Mouse (Mus musculus) midbrain, embryonic 15.5 days (tissue): ENCODE results near the gene Dhrs1. TPM values are rescaled to one million over a fixed set of nuclear protein-coding genes. Genes with fewer than 3 reads are reported as not detected.

Experiments
- ATAC-seq: fragments of 200-750 bp; cut with Nextera tagmentation; replicated peaks from 2 replicates; pipeline ENCODE4 v1.8.0; 2017; ENCODE audit warnings: moderate TSS enrichment
- H3K27ac ChIP-seq: fragments of 300-500 bp; sonication (generic); 2 replicates; pipeline ENCODE4 v1.5.1; 2015; ENCODE audit warnings: mild to moderate bottlenecking, inconsistent platforms
- H3K27me3 ChIP-seq: fragments of 300-500 bp; sonication (generic); replicated peaks from 2 replicates; pipeline ENCODE4 v1.6.1; 2015; ENCODE audit warnings: inconsistent platforms
- H3K36me3 ChIP-seq: fragments of 300-500 bp; sonication (generic); replicated peaks from 2 replicates; pipeline ENCODE4 v1.6.1; 2015; ENCODE audit warnings: inconsistent platforms
- H3K4me1 ChIP-seq: fragments of 300-500 bp; sonication (generic); 2 replicates; pipeline ENCODE4 v1.6.1; 2015; ENCODE audit warnings: inconsistent platforms
- H3K4me2 ChIP-seq: fragments of 300-500 bp; sonication (generic); 2 replicates; pipeline ENCODE4 v1.6.1; 2015; ENCODE audit warnings: inconsistent platforms, mild to moderate bottlenecking, moderate library complexity
- H3K4me3 ChIP-seq: fragments of 300-500 bp; sonication (generic); 2 replicates; pipeline ENCODE4 v1.5.1; 2015; ENCODE audit warnings: mild to moderate bottlenecking, inconsistent platforms
- H3K9ac ChIP-seq: fragments of 300-500 bp; sonication (generic); 2 replicates; pipeline ENCODE4 v1.6.1; 2015; ENCODE audit warnings: mild to moderate bottlenecking, inconsistent platforms
- H3K9me3 ChIP-seq: fragments of 300-500 bp; sonication (generic); 2 replicates; pipeline ENCODE4 v1.6.1; 2016; ENCODE audit warnings: inconsistent platforms
- WGBS: fragments of 180-500 bp; shearing (Covaris S2); methylation state at CpG from one replicate; pipeline ENCODE4 v1.1.7; 2015; ENCODE audit warnings: mixed read lengths; 5-methylcytosine and 5-hydroxymethylcytosine counted together
- polyA plus RNA-seq: library from polyadenylated mRNA; unstranded; fragments of >200 nt; fragmentation: Nextera tagmentation; extraction: Ambion mirVana; gene quantifications from 2 replicates; pipeline ENCODE4 v1.2.1, GENCODE M21; 2015

Gene Dhrs1
- polyA plus RNA-seq: 61.6 and 68.7 TPM in 2 replicates

GRCm38 (mm10) chr14:55745180-55745860 is at the start of gene Dhrs1, which contains the start of gene Nop9:
TSS of gene Dhrs1 (minus strand) at chr14:55745690.
TSS of gene Nop9 (plus strand) at chr14:55745693.
- Histone ChIP-seq H3K4me3 (peak within 1 kb of the TSS; percentile 53), H3K4me1 (peaks cover 34% of the 10 kb centered on the region), H3K4me2 (peak within 1 kb of the TSS; percentile 97), H3K36me3 (peaks cover 10% of the 10 kb centered on the region), H3K27me3 (no peaks in the 10 kb centered on the region), H3K27ac (peak within 1 kb of the TSS; percentile 32; the same call in 1 of the 2 replicates), H3K9me3 (no peaks in the 10 kb centered on the region), H3K9ac (peak within 1 kb of the TSS; percentile 45)
- peak; percentile 88 for ATAC-seq
- 2% methylated on average over 48 of the region's 48 CpGs for WGBS

DNA sequence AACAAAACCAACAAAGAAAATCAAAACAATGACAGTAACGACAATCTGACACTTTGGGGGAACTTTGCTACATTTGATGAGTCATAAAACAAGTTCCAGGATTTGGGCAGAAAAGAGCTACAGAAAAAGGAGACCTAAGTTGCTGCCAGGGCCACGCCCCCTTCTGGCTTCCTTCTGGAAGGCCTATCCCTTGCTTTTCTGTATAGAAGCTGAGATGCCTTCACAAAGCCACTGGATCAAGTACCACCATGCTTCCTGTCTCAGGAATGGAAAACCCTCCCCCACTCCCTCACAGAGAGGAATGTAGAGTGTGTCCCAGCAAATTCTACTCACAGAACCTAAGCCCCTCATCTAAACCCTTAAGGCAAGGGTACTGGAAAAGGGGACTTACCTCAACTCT is 48.5 kb upstream of the Dhrs1 start:
- ATAC-seq: no peak
- Histone ChIP-seq H3K9me3 (no peaks in the 10 kb centered on the region), H3K4me3 (no peak overlapping the region), H3K36me3 (no peaks in the 10 kb centered on the region), H3K4me2 (no peak overlapping the region), H3K9ac (no peak overlapping the region), H3K4me1 (no peaks in the 10 kb centered on the region), H3K27me3 (peaks cover 10% of the 10 kb centered on the region), H3K27ac (no peak overlapping the region)
- 68% methylated on average over 2 of the region's 2 CpGs for WGBS

DNA sequence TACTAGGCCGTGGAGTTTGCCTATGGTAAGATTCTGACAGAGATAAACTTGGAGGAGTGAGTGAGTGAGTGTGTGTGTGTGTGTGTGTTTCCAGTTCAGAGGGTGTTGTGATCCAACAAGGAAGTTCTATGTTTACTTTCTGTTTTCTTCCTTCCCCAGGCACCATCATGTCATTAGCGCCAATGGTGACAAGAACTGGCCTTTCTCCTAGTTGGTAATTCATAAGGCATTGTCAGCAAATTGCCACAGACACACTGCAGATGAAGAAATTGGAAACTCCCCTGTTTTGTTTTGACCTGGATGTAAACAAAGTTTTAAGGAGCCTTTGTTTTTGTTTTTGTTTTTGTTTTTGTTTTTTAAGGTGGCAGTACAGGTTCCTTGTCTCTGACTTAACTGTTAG is 48.0 kb upstream of the Dhrs1 start:
- Histone ChIP-seq H3K4me1 (no peaks in the 10 kb centered on the region), H3K9ac (no peak overlapping the region), H3K27me3 (peaks cover 15% of the 10 kb centered on the region), H3K4me3 (no peak overlapping the region), H3K27ac (no peak overlapping the region), H3K4me2 (no peak overlapping the region), H3K9me3 (no peaks in the 10 kb centered on the region), H3K36me3 (no peaks in the 10 kb centered on the region)
- WGBS: 71% methylated on average over 2 of the region's 2 CpGs
- no peak for ATAC-seq

GRCm38 (mm10) chr14:55788256-55789050 is 43.0 kb upstream of the Dhrs1 start, which contains the start of gene Ripk3:
TSS of gene Ripk3 (minus strand) at chr14:55788865.
- Histone ChIP-seq H3K4me3 (no peak within 1 kb of the TSS; the same call in 1 of the 2 replicates), H3K27me3 (peaks cover 64% of the 10 kb centered on the region), H3K4me2 (peak within 1 kb of the TSS; percentile 39), H3K27ac (no peak within 1 kb of the TSS), H3K36me3 (no peaks in the 10 kb centered on the region), H3K9ac (no peak within 1 kb of the TSS), H3K9me3 (no peaks in the 10 kb centered on the region), H3K4me1 (peaks cover 8% of the 10 kb centered on the region)
- no peak for ATAC-seq
- 5% methylated on average over 40 of the region's 40 CpGs for WGBS

DNA sequence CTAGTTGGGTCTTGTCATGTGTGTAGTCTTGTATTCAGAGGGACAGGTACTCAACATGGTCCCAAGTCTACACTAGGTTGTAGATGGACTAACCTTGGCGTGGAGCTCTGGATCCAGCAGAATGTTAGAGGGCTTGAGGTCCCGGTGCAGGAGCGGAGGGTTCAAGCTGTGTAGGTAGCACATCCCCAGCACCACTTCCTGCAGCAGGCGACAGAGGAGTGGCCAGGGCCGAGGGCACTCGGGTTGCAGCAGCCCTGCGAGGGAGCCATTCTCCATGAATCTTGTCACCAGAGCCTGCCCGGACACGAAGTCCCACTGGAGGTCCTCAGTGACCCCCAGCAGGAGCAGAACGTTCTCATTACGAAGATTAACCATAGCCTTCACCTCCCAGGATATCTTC is 42.2 kb upstream of the Dhrs1 start:
- ATAC-seq: no peak
- H3K27ac ChIP-seq: no peak overlapping the region
- WGBS: 33% methylated on average over 11 of the region's 11 CpGs

GRCm38 (mm10) chr14:55785195-55785594 is 39.7 kb upstream of the Dhrs1 start:
- Histone ChIP-seq H3K9ac (no peak overlapping the region), H3K27me3 (peaks cover 85% of the 10 kb centered on the region), H3K36me3 (no peaks in the 10 kb centered on the region), H3K27ac (no peak overlapping the region), H3K9me3 (no peaks in the 10 kb centered on the region), H3K4me3 (no peak overlapping the region), H3K4me1 (peaks cover 16% of the 10 kb centered on the region), H3K4me2 (no peak overlapping the region)
- ATAC-seq: no peak
- whole genome bisulfite sequencing: 21% methylated on average over 6 of the region's 6 CpGs

More for the DNA sequence above, 42.2 kb upstream of the Dhrs1 start:
- Histone ChIP-seq H3K4me2 (no peak overlapping the region), H3K36me3 (no peaks in the 10 kb centered on the region), H3K27me3 (peaks cover 71% of the 10 kb centered on the region), H3K9me3 (no peaks in the 10 kb centered on the region), H3K4me3 (no peak overlapping the region), H3K4me1 (peaks cover 11% of the 10 kb centered on the region), H3K9ac (no peak overlapping the region)

DNA sequence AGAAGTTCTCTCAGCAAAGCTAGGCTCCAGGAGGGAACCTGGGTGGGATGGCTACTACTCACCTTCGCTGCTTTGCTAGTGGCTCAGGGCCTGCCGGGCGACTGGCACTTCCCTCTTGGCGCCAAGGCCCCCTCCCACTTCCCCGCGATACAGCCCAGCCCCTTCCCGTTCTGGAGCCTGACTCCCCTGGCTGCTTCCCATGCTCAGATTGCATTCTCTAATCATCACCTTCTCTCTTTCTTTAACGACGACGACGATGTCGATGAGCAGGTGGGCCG is 38.4 kb upstream of the Dhrs1 start, which contains the start of gene Adcy4:
TSS of gene Adcy4 (minus strand) at position 138 of the 278 bp plus-strand sequence.
- Histone ChIP-seq H3K27me3 (peaks cover 75% of the 10 kb centered on the region), H3K9ac (no peak within 1 kb of the TSS), H3K9me3 (no peaks in the 10 kb centered on the region), H3K27ac (no peak within 1 kb of the TSS), H3K4me1 (peaks cover 16% of the 10 kb centered on the region), H3K4me3 (peak within 1 kb of the TSS; percentile 23), H3K36me3 (no peaks in the 10 kb centered on the region), H3K4me2 (peak within 1 kb of the TSS; percentile 41)
- ATAC-seq: no peak
- WGBS: 5% methylated on average over 13 of the region's 13 CpGs

- ATAC-seq: no peak
- 1% methylated on average over 31 of the region's 31 CpGs for WGBS
- no peak overlapping the region for H3K27ac ChIP-seq
- H3K36me3 ChIP-seq: no peaks in the 10 kb centered on the region
- no peak overlapping the region for H3K9ac ChIP-seq
- peak overlapping the region; percentile 23 for H3K4me3 ChIP-seq
- H3K9me3 ChIP-seq: no peaks in the 10 kb centered on the region
- peak overlapping the region; percentile 41 for H3K4me2 ChIP-seq
- peaks cover 69% of the 10 kb centered on the region for H3K27me3 ChIP-seq
- peaks cover 16% of the 10 kb centered on the region for H3K4me1 ChIP-seq
These were observed 37.9 kb upstream of the Dhrs1 start for GRCm38 (mm10) chr14:55783171-55783957.

GRCm38 (mm10) chr14:55782361-55782960 is 37.0 kb upstream of the Dhrs1 start:
- H3K4me1 ChIP-seq: peaks cover 13% of the 10 kb centered on the region
- H3K9me3 ChIP-seq: no peaks in the 10 kb centered on the region
- peak overlapping the region; percentile 2; the same call in 1 of the 2 replicates for H3K4me2 ChIP-seq
- no peaks in the 10 kb centered on the region for H3K36me3 ChIP-seq
- no peak overlapping the region for H3K27ac ChIP-seq
- ATAC-seq: no peak
- H3K27me3 ChIP-seq: peaks cover 60% of the 10 kb centered on the region
- WGBS: 55% methylated on average over 9 of the region's 9 CpGs
- no peak overlapping the region for H3K4me3 ChIP-seq
- H3K9ac ChIP-seq: no peak overlapping the region

DNA sequence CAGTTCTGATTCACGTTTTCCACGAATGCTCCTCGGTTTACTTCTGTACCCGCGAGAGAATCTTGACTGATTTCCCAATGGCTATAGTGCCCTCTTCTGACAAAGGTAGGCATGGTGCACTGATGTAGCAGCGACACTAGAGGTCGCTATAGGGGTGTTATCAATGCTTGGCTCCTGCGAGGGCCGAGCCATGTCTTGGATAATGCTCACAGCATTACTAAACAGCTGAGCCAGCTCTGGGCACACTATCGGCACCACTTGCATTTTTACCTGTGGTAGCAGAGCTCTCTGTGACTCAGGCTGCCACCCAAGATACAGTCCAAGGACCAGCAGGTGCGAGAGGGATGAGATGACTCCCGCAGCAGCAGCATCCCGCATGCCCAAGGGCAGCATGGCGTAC is 35.8 kb upstream of the Dhrs1 start:
- H3K27me3 ChIP-seq: peaks cover 49% of the 10 kb centered on the region
- ATAC-seq: peak; percentile 90
- H3K4me3 ChIP-seq: 0 out of 2 replicates have a peak overlapping the region, but pooled peaks have one; percentile 17
- H3K9me3 ChIP-seq: no peaks in the 10 kb centered on the region
- H3K9ac ChIP-seq: no peak overlapping the region
- H3K4me1 ChIP-seq: peaks cover 13% of the 10 kb centered on the region
- WGBS: 15% methylated on average over 14 of the region's 14 CpGs
- no peaks in the 10 kb centered on the region for H3K36me3 ChIP-seq
- H3K27ac ChIP-seq: no peak overlapping the region
- H3K4me2 ChIP-seq: peak overlapping the region; percentile 39

GRCm38 (mm10) chr14:55780736-55781135 is 35.2 kb upstream of the Dhrs1 start:
- Histone ChIP-seq H3K4me3 (no peak overlapping the region), H3K9me3 (no peaks in the 10 kb centered on the region), H3K27me3 (peaks cover 43% of the 10 kb centered on the region), H3K9ac (no peak overlapping the region), H3K4me1 (peaks cover 13% of the 10 kb centered on the region), H3K4me2 (no peak overlapping the region), H3K27ac (no peak overlapping the region), H3K36me3 (no peaks in the 10 kb centered on the region)
- WGBS: 81% methylated on average over 11 of the region's 11 CpGs
- no peak for ATAC-seq

DNA sequence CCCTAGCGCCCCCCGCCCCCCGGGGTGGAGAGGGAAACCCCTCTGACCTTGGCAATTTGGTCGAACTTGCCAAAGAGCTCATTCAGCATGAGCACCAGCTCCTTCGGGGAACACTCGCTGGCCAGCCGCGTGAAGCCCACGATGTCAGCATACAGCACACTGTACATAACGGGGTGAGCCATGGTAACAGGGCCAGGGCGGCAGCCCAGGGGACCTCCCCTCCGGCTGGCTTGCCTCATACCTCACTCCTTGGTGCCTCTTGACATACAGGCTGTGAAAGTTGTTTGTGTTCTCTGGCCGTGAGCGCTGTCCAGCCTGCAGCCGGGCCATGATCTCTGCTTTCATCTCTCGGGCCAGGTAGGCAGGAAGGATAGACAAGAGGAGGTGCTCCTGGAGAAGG is 34.2 kb upstream of the Dhrs1 start:
- H3K36me3 ChIP-seq: no peaks in the 10 kb centered on the region
- no peak overlapping the region for H3K4me2 ChIP-seq
- no peak overlapping the region for H3K27ac ChIP-seq
- H3K4me1 ChIP-seq: peaks cover 13% of the 10 kb centered on the region
- no peak overlapping the region for H3K9ac ChIP-seq
- ATAC-seq: no peak
- H3K27me3 ChIP-seq: peaks cover 32% of the 10 kb centered on the region
- 72% methylated on average over 16 of the region's 16 CpGs for WGBS
- H3K4me3 ChIP-seq: no peak overlapping the region
- no peaks in the 10 kb centered on the region for H3K9me3 ChIP-seq
